Mouse (Mus musculus) Patski (cell line): ENCODE results near the gene Bcas1. TPM values are rescaled to one million over a fixed set of nuclear protein-coding genes. Genes with fewer than 3 reads are reported as not detected.

Source experiments
- ATAC-seq: fragments of 100-300 bp; one replicate; pipeline ENCODE4 v1.8.0; 2021
- CTCF ChIA-PET: fragments of 350-600 bp; sonication (Branson Sonifier 250); formaldehyde crosslinking; loops from one replicate; lab custom pipeline; 2022; ENCODE audit warnings: inconsistent platforms; lab: Charles Lee
- POLR2A ChIA-PET: fragments of 350-600 bp; sonication (Branson Sonifier 250); formaldehyde crosslinking; loops from one replicate; lab custom pipeline; 2022; ENCODE audit warnings: antibody characterized with exemption, inconsistent platforms; lab: Charles Lee
- DNase-seq: peaks from one replicate; pipeline ENCODE4 v3.0.0-alpha.2; 2011; ENCODE audit warnings: low read depth, low spot score
- H3K27me3 ChIP-seq: fragments of 371-371 bp; one replicate; pipeline ENCODE4 v1.5.1; 2021
- CTCF ChIP-seq: fragments of 100-300 bp; IDR thresholded peaks from one replicate; pipeline ENCODE4 v1.5.1; 2021
- in situ Hi-C: fragments of 300-500 bp; cut with MboI; formaldehyde crosslinking; loops from 3 replicates; pipeline ENCODE4 v1.11.1; 2018; ENCODE audit warnings: low pct_unique_long_range_greater_than_20kb, mixed read lengths
- polyA plus RNA-seq: library from polyadenylated mRNA; unstranded; gene quantifications from one replicate; pipeline ENCODE4 v1.2.3, GENCODE M21; 2021

Gene Bcas1
- polyA plus RNA-seq, 1 experiment from 2014 or later: not detected

- ATAC-seq: no peak
- in situ Hi-C loops: loop anchor here (5.0 kb wide), 1 partner anchor 44 kb away; no protein-coding TSS in a partner anchor
- ChIA-PET POLR2A (interaction anchor here (1.0 kb wide), 1 partner anchor 11 kb away, joined by 3 read pairs; no protein-coding TSS in a partner anchor), CTCF (interaction anchor here (0.7 to 3.0 kb wide), 20 partner anchors 14 to 285 kb away, joined by 3 to 23 read pairs (median 4); no protein-coding TSS in a partner anchor)
- peak; percentile 10 for DNase-seq
- peak; percentile 93 for TF ChIP-seq CTCF
- no peaks in the 10 kb centered on the region for H3K27me3 ChIP-seq
Measured at GRCm38 (mm10) chr2:170401211-170401799, 26.3 kb downstream of the Bcas1 start.

- CTCF ChIA-PET: interaction anchor here (0.7 to 3.0 kb wide), 18 partner anchors 13 to 284 kb away, joined by 3 to 23 read pairs (median 4); no protein-coding TSS in a partner anchor
- TF ChIP-seq CTCF: no peak
- POLR2A ChIA-PET: no interaction called here
- ATAC-seq (no peak), DNase-seq (no peak)
- in situ Hi-C loops: loop anchor here (5.0 kb wide), 1 partner anchor 43 kb away; no protein-coding TSS in a partner anchor
- no peaks in the 10 kb centered on the region for H3K27me3 ChIP-seq
Measured at GRCm38 (mm10) chr2:170400666-170401065, 27.0 kb downstream of the Bcas1 start.

- CTCF ChIA-PET: no interaction called here
- POLR2A ChIA-PET: no interaction called here
- no peak for ATAC-seq
- no peak for DNase-seq
- in situ Hi-C loops: no loop called here
- TF ChIP-seq CTCF: no peak
- no peaks in the 10 kb centered on the region for H3K27me3 ChIP-seq
Measured at GRCm38 (mm10) chr2:170391994-170392393, 35.7 kb downstream of the Bcas1 start.

GRCm38 (mm10) chr2:170388320-170388719 lies 39.3 kb downstream of the Bcas1 start:
- POLR2A ChIA-PET: no interaction called here
- no peak for DNase-seq
- H3K27me3 ChIP-seq: no peaks in the 10 kb centered on the region

GRCm38 (mm10) chr2:170385556-170385955 lies 42.1 kb downstream of the Bcas1 start:
- ATAC-seq: no peak
- TF ChIP-seq CTCF: no peak
- no peaks in the 10 kb centered on the region for H3K27me3 ChIP-seq
- in situ Hi-C loops: no loop called here
- ChIA-PET POLR2A (no interaction called here), CTCF (interaction anchor here (0.8 to 1.3 kb wide), 3 partner anchors 11 to 16 kb away, joined by 3 read pairs; no protein-coding TSS in a partner anchor)
- no peak for DNase-seq

More at GRCm38 (mm10) chr2:170388320-170388719, 39.3 kb downstream of the Bcas1 start:
- in situ Hi-C loops: no loop called here
- TF ChIP-seq CTCF: no peak
- no peak for ATAC-seq
- CTCF ChIA-PET: interaction anchor here (0.8 to 2.4 kb wide), 2 partner anchors 12 to 120 kb away, joined by 3 to 6 read pairs; no protein-coding TSS in a partner anchor

- no peaks in the 10 kb centered on the region for H3K27me3 ChIP-seq
- DNase-seq: no peak
- in situ Hi-C loops: no loop called here
- CTCF ChIA-PET: interaction anchor here (0.8 to 1.3 kb wide), 3 partner anchors 8 to 13 kb away, joined by 3 read pairs; no protein-coding TSS in a partner anchor
- ATAC-seq: no peak
- POLR2A ChIA-PET: interaction anchor here (0.6 kb wide), 1 partner anchor 39 kb away, joined by 5 read pairs; no protein-coding TSS in a partner anchor
- TF ChIP-seq CTCF: no peak
Measured at GRCm38 (mm10) chr2:170384770-170385169, 42.9 kb downstream of the Bcas1 start.

GRCm38 (mm10) chr2:170373391-170373790 lies 54.3 kb downstream of the Bcas1 start:
- CTCF ChIA-PET: interaction anchor here (1.1 to 1.5 kb wide), 2 partner anchors 23 to 28 kb away, joined by 3 read pairs; no protein-coding TSS in a partner anchor
- POLR2A ChIA-PET: no interaction called here
- in situ Hi-C loops: no loop called here
- ATAC-seq: no peak
- TF ChIP-seq CTCF: no peak
- no peak for DNase-seq
- no peaks in the 10 kb centered on the region for H3K27me3 ChIP-seq

GRCm38 (mm10) chr2:170365676-170366075 lies 62.0 kb downstream of the Bcas1 start:
- H3K27me3 ChIP-seq: no peaks in the 10 kb centered on the region
- DNase-seq (no peak), ATAC-seq (no peak)
- ChIA-PET POLR2A (no interaction called here), CTCF (interaction anchor here (1.0 to 1.1 kb wide), 3 partner anchors 10 to 35 kb away, joined by 4 to 5 read pairs (median 4); no protein-coding TSS in a partner anchor)
- no peak for TF ChIP-seq CTCF
- in situ Hi-C loops: no loop called here

GRCm38 (mm10) chr2:170365271-170365670 lies 62.4 kb downstream of the Bcas1 start:
- ChIA-PET CTCF (interaction anchor here (1.1 kb wide), 2 partner anchors 9 to 35 kb away, joined by 4 to 5 read pairs; no protein-coding TSS in a partner anchor), POLR2A (no interaction called here)
- in situ Hi-C loops: no loop called here
- peak; percentile 89 for ATAC-seq
- TF ChIP-seq CTCF: no peak
- peak; percentile 43 for DNase-seq
- H3K27me3 ChIP-seq: no peaks in the 10 kb centered on the region

GRCm38 (mm10) chr2:170356667-170357374 lies 70.8 kb downstream of the Bcas1 start:
- in situ Hi-C loops: loop anchor here (5.0 kb wide), 1 partner anchor 45 kb away; no protein-coding TSS in a partner anchor
- CTCF ChIA-PET: interaction anchor here (0.7 to 2.0 kb wide), 7 partner anchors 9 to 151 kb away, joined by 3 to 8 read pairs (median 4); no protein-coding TSS in a partner anchor
- POLR2A ChIA-PET: no interaction called here
- no peaks in the 10 kb centered on the region for H3K27me3 ChIP-seq
- no peak for TF ChIP-seq CTCF
- DNase-seq: no peak
- no peak for ATAC-seq
